Mouse (Mus musculus) lung, postnatal 25 days (tissue): ENCODE results near the gene Orm3.
A peak's percentile ranks its signal among the peaks of the same experiment; 100 is the strongest.

Source experiments
- DNase-seq: peaks from one replicate; pipeline ENCODE4 v3.0.0; 2022; ENCODE audit warnings: low spot score

Orm3 gene

DNA sequence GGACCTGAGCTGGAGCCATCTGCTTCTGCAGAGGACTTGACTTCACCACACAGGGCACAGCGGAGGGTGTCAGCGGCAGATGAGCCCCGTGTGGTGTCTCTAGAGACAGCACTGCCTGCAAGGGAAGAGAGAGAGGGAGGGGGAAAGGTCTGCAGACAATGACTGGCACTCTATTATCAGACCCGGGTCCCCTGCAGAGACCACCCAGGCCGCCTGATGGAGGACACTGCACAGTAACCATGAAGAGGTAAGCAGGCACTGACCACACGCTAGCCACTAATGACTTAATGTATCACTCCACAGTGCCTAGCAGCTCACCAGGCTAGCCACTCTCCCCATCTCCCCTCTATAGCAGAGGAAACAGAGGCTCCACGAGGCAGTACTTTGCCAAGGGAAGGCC is 14.9 kb downstream of the Orm3 start:
- no peak for DNase-seq

DNA sequence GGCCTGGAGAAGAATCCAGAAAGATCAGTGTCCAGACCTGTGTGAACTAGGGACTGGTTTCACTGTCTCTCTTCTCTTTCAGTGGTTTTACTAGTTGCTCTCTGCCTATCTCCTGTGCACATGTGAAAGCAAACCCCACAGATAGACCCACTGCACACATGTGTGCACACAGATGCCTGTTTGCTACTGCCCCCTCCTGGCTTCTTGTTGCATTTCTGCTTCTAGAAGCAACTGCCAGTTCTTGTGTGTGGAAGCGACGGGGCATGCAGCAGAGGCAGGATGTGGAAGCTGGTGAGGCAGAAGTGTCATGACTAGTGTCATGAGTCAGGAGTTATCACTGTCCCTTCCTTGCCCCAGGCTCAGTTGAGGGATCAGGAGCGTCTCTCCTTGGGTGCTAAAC is 15.9 kb downstream of the Orm3 start:
- DNase-seq = no peak

- DNase-seq = no peak
Observed at GRCm38 (mm10) chr4:63373404-63373803, 17.4 kb downstream of the Orm3 start.

DNA sequence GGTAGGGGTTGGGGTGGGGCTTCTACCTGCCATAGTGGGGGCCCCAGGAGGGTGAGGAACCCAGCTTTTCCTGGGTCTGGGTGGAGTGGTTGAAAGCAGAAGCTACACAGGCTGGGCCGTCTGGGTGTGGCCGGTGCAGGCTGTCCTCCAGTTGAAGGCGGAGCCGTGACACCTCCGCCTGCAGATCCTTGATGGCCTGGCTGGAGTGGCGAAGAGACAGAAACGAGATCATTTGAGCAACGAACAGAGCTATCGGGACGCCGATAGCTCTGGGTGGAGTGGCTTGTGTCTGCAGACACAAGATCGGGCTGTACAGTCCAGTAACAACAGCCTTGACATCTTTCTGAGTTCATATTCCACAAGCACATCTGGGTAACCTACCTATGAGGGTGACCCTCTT is 18.4 kb downstream of the Orm3 start:
- no peak for DNase-seq

DNA sequence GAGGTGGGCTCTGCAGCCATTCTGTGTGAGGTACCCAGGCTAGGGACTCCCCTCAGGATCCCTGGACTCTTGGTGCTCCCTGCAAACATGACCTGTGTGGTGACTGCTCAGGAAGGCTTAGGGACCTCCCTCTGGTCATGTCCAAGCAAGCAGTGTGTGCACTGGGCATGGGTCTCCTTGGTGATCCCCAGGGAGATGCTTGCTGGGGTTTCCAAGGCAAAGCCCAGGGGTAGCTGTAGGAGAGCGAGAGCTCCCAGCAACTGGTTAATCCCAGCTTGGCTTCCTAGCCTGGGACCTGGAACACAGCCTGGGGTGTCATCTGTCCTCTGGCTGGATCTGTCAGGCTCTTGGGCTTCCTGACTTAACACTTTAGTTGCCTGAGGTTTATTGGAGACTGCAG is 19.4 kb downstream of the Orm3 start:
- no peak for DNase-seq

DNA sequence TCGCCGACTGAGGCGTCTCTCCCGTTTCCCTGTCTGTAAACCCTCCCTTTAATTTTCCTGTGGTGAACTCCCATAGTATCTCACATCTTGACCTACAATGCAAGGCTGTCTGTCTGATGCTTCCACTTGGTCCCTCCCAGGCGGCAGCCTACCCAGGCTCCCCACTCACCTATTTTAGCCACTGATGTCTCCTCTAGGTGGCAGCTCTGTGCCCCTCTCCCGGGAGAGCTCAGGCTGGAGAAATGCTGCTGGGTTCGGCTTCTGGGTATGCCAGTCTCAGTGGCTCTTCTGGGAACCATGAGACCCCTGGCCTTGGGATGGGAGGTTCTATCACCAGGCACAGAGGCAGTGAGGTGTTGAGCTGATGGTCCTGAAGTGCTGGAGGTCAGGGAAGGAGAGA is 21.5 kb downstream of the Orm3 start:
- DNase-seq = no peak

GRCm38 (mm10) chr4:63382676-63383369 is 26.9 kb downstream of the Orm3 start:
- DNase-seq = no peak

GRCm38 (mm10) chr4:63383474-63383873 is 27.5 kb downstream of the Orm3 start:
- DNase-seq = no peak

DNA sequence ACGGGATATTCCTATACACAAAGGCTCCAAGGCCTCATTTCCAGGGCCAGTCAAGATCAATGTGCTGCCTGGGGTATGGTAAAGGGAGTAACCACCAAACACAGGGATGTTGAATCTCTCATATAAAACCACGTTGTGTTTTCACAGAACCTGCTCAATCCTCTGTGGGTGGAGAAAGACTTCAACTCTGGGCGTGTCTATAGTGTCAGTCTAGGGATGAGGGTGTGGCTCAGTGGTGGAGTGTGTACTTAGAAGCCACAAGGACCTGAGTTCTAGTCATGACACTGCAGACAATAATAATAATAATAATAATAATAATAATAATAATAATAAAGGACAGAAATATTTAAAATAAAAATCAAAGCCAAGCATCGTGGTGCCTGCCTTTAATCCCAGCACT is 28.3 kb downstream of the Orm3 start:
- DNase-seq = no peak

GRCm38 (mm10) chr4:63385253-63385652 is 29.3 kb downstream of the Orm3 start:
- DNase-seq = no peak

- peak; percentile 83 for DNase-seq
Observed at GRCm38 (mm10) chr4:63385784-63386183, 29.8 kb downstream of the Orm3 start.

- DNase-seq = no peak
Observed at GRCm38 (mm10) chr4:63388029-63388428, 32.1 kb downstream of the Orm3 start.

DNA sequence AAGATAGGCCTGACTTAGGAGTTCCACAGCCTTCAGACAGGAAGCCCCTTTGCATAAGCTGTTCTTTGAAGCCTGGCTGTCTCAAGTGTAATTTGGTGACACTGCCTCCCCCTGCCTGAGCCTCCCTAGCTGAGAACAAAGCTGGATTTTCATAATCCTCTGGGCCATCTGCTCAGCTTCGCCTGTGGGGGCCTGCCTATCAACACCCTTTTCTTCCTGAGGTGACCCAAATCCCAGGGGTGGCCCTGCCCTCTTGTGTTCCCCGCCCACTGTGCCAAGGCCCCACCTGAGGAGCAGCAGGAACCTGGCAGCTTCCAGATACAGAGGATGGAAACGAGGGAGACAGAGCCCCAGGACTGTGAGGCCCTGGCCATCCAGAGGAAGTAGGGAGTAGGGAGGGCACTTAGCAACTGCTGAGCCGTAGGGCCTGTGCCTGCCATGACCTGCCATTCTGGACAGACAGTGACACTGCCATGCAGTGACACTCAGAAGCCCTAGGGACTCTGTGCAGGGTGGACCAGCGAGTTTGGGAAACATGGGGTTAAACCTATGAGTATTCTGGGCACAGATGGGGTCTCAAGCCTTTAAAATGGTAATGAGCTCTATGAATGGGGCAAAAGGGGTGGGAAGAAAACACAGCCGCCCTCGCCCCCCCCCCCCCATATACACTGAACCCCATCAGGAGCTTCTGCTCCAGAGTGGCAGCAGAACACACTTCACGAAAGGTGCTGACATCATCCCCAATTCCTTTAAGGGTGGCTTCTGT is 33.3 kb downstream of the Orm3 start:
- DNase-seq = no peak

DNA sequence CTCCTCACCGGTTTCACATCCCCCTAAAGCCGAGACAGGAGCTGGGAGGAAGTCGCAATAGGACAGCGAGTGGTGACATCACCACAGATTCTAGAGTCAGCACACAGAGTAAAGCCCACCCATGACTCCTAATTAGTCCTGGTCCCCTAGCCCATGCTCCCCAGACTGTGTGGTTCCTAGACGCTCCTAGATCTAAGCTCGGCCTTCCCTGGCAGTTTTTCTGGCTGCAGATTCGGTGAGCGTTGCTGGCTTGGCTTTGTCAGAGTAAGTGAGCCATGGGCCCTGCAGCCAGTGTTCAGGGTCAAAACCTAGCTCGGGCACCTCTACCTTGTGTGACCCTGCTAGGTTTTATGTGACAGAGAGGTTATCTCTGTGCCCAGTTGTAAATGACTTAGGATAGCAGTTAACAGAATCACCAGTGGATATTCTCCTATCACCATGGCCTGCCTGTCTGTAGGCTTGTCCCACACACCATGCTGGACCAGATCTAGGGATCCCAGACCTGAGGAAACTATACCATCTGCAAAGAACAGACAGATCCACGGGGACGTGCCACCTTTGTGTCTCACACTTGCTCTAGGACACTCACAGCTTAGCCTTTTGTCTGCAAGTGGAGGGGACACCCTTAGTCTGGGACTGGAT is 34.0 kb downstream of the Orm3 start:
- peak; percentile 46 for DNase-seq

GRCm38 (mm10) chr4:63391322-63391721 is 35.4 kb downstream of the Orm3 start:
- DNase-seq = no peak

DNA sequence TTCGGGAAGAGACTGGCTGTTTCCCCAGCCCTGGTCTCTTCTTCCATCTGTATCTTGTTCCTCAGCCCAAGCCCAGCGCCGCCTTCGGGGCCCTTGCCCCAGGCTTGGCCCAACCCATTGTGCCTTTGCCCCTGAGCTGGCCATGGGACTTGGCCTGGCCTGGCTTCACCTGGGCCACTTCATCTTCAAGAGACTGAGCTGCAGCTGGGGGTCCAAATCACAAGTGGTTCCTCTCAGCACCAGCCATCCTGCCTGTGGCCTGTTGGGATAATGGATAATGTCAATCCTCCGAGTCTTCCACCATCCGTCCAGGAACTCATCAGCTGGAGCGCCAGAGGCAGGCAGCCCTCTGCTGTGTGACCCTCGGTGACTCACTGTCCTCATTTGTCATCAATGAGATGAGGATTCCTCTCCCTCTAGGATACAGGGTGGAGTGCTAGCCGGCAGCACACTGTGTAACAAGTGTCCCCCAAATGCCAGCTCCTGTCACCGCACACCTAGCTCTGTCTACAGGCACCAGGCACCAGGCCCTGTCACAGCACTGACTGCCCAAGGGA is 42.1 kb downstream of the Orm3 start:
- no peak for DNase-seq

DNA sequence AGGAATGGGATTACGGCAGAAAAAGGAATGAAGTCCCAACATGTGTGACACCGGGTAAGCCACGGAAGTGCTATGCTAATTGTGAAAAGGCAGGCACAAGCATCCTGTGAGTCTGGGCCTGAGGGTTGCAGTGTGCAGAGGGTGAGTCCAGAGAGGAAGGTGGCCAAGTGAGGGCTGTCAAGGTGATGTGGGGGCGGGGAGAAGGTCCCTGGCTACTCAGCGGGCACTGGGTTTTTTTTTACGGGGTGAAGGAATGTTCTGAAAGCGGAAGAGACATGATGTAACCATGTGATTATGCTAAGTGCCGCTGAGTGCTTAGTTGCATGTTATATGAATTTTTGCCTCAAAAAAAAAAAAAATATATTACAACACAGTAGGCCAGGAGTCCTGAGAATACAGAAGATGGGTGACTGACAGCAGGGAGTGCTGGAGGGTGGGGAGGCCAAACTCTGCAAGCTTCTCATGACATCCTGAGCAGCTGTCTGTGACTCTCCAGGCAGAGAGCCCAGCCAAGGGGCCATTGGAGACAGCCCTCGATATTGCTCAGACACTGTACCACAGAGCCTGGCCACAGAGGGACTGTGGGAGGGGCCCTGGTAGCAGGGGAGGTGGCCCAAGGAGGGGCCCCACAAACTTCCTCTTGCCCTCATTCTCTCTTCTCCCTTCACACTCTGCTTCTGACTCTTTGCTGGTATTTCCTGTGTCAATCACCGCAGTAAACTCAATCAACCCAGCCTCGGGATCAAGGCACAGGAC is 43.1 kb downstream of the Orm3 start:
- peak; percentile 76 for DNase-seq

GRCm38 (mm10) chr4:63399691-63400270 is 43.8 kb downstream of the Orm3 start:
- DNase-seq = no peak

DNA sequence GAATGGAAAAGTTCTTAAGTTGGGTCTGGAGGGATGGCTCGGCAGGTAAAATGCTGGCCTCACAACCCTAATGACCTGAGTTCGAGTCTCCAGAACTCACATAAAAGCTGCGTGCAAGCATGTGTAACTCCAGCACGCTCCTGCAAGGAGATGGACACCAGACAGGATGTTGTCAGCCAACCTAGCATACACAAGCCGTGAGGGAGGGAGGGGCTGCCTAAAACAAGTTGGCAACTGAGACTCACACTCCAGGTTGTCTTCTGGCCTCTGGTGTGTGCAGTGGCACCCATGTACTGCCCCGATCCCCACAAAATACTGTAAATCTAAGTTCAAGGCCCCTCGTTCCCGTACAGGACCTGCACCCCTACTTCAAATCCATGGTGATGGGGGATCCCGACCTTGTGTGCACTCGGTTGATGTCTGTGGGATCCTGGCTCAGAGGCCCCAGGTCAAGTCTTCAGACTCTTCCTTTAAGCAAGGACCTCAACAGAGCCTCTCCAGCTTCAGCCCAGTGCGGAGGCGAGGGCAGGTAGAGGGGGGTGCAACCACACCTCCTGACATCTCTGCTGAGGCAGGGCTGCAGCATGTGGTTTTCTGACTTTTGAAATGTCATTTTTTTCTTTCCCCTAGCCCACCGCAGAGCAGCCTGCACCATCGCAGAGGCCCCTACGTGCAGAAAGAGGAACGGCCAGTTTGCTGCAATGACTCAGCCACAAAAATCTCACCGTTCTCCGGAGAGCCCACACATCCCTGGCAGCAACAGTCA is 44.8 kb downstream of the Orm3 start:
- peak; percentile 51 for DNase-seq

DNA sequence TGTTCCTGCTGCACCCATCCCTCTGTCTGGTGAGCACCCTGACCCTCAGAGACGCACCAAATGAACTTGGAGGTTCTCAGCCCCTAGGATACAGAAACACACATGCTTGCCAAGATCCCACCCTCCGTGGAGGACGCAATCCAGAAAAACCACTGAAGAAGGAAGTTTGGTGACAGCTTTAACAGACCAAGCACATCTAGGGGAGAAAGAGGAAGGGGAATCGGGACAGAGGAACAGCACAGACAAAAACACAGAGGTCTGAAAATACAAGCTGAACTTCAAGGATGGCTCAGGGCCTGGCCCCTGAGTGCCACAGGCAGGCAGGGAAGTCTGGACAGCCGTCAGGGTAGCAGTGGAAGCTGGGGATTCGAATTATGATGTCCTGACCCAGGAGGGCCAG is 45.7 kb downstream of the Orm3 start:
- no peak for DNase-seq

- no peak for DNase-seq
Observed at GRCm38 (mm10) chr4:63402056-63402455, 46.1 kb downstream of the Orm3 start.
